Mouse (Mus musculus) liver, embryonic 18 days (tissue): Measurements from ENCODE around the gene Neto2. TPM values are rescaled to one million over a fixed set of nuclear protein-coding genes. Genes with fewer than 3 reads are reported as not detected.

ENCODE experiments used
- polyA plus RNA-seq: library from polyadenylated mRNA; depleted of rRNA; stranded (reverse); fragments of >200 nt; gene quantifications from 2 replicates; pipeline ENCODE4 v1.2.3, GENCODE M21; 2012; rRNA removed

The Neto2 gene
- 0.31 TPM in 2 replicates for polyA plus RNA-seq

GRCm38 (mm10) chr8:85700751-85701351 is at the start of gene Neto2:
Gene Neto2, minus strand, starts transcription at chr8:85700924.

Other genes starting within 250 kb of the Neto2 start
- gene Gpt2, start 208.3 kb downstream of the Neto2 start, polyA plus RNA-seq = 18.2 and 19.1 TPM in 2 replicates
- 22.9 and 24.6 TPM in 2 replicates for gene Dnaja2, start 145.6 kb downstream of the Neto2 start, polyA plus RNA-seq
- 12.6 TPM in 2 replicates for gene Itfg1, start 140.0 kb upstream of the Neto2 start, polyA plus RNA-seq
- 5.3 and 5.9 TPM in 2 replicates for gene Phkb, start 140.0 kb upstream of the Neto2 start, polyA plus RNA-seq